Mouse (Mus musculus) kidney, adult 2 months (tissue): ENCODE data around the gene Hbq1a.
"Not testable (repeated sequence)": the region's sequence is repeated elsewhere in the genome, so short reads cannot be mapped to it uniquely, and the experiment has no call there.

Source experiments
- CTCF ChIP-seq: fragments of 200-500 bp; conservative IDR thresholded peaks from 2 replicates; pipeline ENCODE4 v1.5.1; 2011; ENCODE audit warnings: low read depth, mild to moderate bottlenecking, control low read depth, low read length, moderate library complexity, mixed read lengths; ENCODE audit not compliant: insufficient read depth, insufficient read length
- POLR2A ChIP-seq: fragments of 200-500 bp; IDR thresholded peaks from one replicate; pipeline ENCODE4 v1.6.1; 2011; ENCODE audit warnings: low read depth, low read length, control low read depth

- TF ChIP-seq CTCF, POLR2A: not testable (repeated sequence)
These were observed 16.6 kb upstream of the Hbq1a start, which contains the start of gene Hba-a1 for GRCm38 (mm10) chr11:32283091-32283777.
